Mouse (Mus musculus) liver, embryonic 14.5 days (tissue): ENCODE results near the gene Hist1h3b. TPM values are rescaled to one million over a fixed set of nuclear protein-coding genes. Genes with fewer than 3 reads are reported as not detected.

Experiments
- ATAC-seq: fragments of 200-750 bp; cut with Nextera tagmentation; 2 replicates; pipeline ENCODE4 v1.8.0; 2017; ENCODE audit warnings: moderate number of reproducible peaks, mild to moderate bottlenecking, moderate library complexity; ENCODE audit not compliant: insufficient read depth
- DNase-seq, 3 experiments: peaks; one replicate each; pipeline ENCODE4 v3.0.0-alpha.2; 2012 to 2013; ENCODE audit warnings: low read depth in 3 of 3, low spot score in 3 of 3
- H3K27ac ChIP-seq: fragments of 300-500 bp; sonication (generic); 2 replicates; pipeline ENCODE4 v1.5.1; 2014; ENCODE audit warnings: moderate library complexity, mild to moderate bottlenecking, control low read depth, inconsistent platforms
- H3K27me3 ChIP-seq: fragments of 300-500 bp; sonication (generic); 2 replicates; pipeline ENCODE4 v1.6.1; 2014; ENCODE audit warnings: mild to moderate bottlenecking, low read length, moderate library complexity; ENCODE audit not compliant: control insufficient read depth, insufficient read depth
- H3K36me3 ChIP-seq: fragments of 300-500 bp; sonication (generic); replicated peaks from 2 replicates; pipeline ENCODE4 v1.6.1; 2014; ENCODE audit warnings: low read depth; ENCODE audit not compliant: control insufficient read depth, insufficient read depth
- H3K4me1 ChIP-seq, 2 experiments: fragments of 200-500 bp in 1 of 2; fragments of 300-500 bp in 1 of 2; sonication (generic) in 1 of 2; replicated peaks; 2 replicates each; pipeline ENCODE4 v1.6.1; 2012 to 2014; ENCODE audit warnings: antibody characterized with exemption in 1 of 2, inconsistent platforms in 1 of 2, low read length in 1 of 2; ENCODE audit not compliant: control insufficient read depth in 2 of 2, insufficient read depth in 2 of 2
- H3K4me2 ChIP-seq: fragments of 300-500 bp; sonication (generic); 2 replicates; pipeline ENCODE4 v1.6.1; 2014; ENCODE audit warnings: low read depth, mild to moderate bottlenecking, control low read depth, moderate library complexity
- H3K4me3 ChIP-seq, 2 experiments: fragments of 200-500 bp in 1 of 2; fragments of 300-500 bp in 1 of 2; sonication (generic) in 1 of 2; 2 replicates each; pipeline ENCODE4 v1.5.1; 2012 to 2014; ENCODE audit warnings: low read depth in 2 of 2, low read length in 2 of 2, mild to moderate bottlenecking in 2 of 2, control low read depth in 1 of 2, inconsistent platforms in 1 of 2, moderate library complexity in 1 of 2; ENCODE audit not compliant: insufficient read depth in 1 of 2
- H3K9ac ChIP-seq: fragments of 300-500 bp; sonication (generic); replicated peaks from 2 replicates; pipeline ENCODE4 v1.6.1; 2014; ENCODE audit warnings: mild to moderate bottlenecking, control low read depth, moderate library complexity
- H3K9me3 ChIP-seq: fragments of 300-500 bp; sonication (generic); 2 replicates; pipeline ENCODE4 v1.6.1; 2016; ENCODE audit warnings: low read length, mixed read lengths; ENCODE audit not compliant: control insufficient read depth
- CTCF ChIP-seq: IDR thresholded peaks from 2 replicates; pipeline ENCODE4 v1.5.1; 2016; ENCODE audit warnings: antibody characterized with exemption, low read depth, control low read depth
- EP300 ChIP-seq: IDR thresholded peaks from 2 replicates; pipeline ENCODE4 v1.6.1; 2016; ENCODE audit warnings: antibody characterized with exemption, low read depth
- WGBS: fragments of 180-500 bp; shearing (Covaris S2); extraction: QIAGEN DNeasy Blood & Tissue Kit; methylation state at CpG from one replicate; pipeline ENCODE4 v1.1.7; 2014; ENCODE audit not compliant: insufficient replicate concordance; 5-methylcytosine and 5-hydroxymethylcytosine counted together
- polyA plus RNA-seq, 2 experiments: library from polyadenylated mRNA; depleted of rRNA in 1 of 2; stranded (reverse) in 1 of 2; unstranded in 1 of 2; fragments of >200 nt; fragmentation: Nextera tagmentation in 1 of 2; extraction: Ambion mirVana in 1 of 2; gene quantifications; 2 replicates each; pipeline versions ENCODE4 v1.2.1 to v1.2.3; 2012 to 2014

Hist1h3b gene
- polyA plus RNA-seq, 2 experiments, result 11.4 to 40.0 TPM

DNA sequence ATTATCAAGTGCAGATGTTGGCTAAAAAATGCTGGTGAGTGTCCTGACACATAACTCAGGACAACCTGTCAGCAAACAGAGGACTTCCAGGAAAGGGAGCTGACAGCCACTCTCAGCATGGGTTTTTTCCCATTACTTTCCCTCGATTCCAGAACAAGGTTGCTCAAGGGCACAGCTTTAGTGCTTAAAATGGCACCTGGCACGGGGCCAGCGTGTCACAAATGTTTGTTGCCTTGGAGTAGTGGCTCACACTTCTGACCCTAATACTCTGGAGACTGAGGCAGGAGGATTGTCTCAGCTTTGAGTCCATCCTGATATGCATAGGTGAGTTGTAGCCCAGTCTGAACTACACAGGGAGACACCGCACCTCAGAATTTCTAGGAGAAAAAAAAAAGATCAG lies 43.4 kb upstream of the Hist1h3b start:
- Histone ChIP-seq H3K36me3 (no peaks in the 10 kb centered on the region), H3K4me2 (no peak overlapping the region), H3K27me3 (peaks cover 6% of the 10 kb centered on the region), H3K9ac (no peak overlapping the region; the same call in 1 of the 2 replicates), H3K4me1 (peaks cover 2 to 9% of the 10 kb centered on the region in 2 experiments; a peak in 2 of 4 replicates), H3K9me3 (no peaks in the 10 kb centered on the region), H3K4me3 (no peak overlapping the region), H3K27ac (no peak overlapping the region)
- TF ChIP-seq EP300 (no peak), CTCF (no peak)
- ATAC-seq (no peak), DNase-seq (no peak)
- 74% methylated on average over 4 of the region's 4 CpGs for WGBS

DNA sequence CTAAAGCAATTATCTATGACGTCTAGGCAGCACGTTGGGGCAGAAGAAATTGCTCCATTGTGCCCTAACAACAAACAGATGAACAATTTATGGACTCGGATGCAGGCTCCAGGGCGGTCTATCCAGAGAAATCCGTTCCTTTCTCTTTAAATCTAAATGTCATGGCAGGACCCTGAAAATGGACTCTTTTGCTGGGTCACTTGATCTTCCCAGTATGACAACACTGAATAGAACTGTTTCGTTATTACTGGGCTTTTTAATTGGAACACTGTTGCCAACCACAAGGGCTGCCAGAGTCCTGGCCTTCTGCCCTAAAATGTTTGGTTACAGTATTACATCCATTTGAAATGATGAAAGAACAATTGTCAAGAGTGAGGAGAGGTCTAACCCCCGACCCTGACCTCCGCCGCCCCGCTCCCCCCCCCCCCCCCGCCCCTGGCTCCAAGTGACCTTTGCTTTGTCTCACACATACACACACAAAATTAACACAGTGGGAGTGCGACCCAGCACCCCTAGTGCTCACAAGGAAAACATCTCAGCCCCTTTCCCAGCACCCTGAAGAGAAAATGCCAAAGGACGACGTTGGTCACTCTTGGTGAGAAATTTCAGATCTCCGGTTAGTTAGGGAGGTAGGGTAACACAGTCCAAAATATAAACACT lies 42.2 kb upstream of the Hist1h3b start:
- Histone ChIP-seq H3K27me3 (peaks cover 6% of the 10 kb centered on the region), H3K4me2 (peak overlapping the region; percentile 57), H3K4me1 (peaks cover 2 to 9% of the 10 kb centered on the region in 2 experiments; a peak in 2 of 4 replicates), H3K9me3 (no peaks in the 10 kb centered on the region), H3K4me3 (peak overlapping the region; percentile 45 to 51), H3K9ac (peak overlapping the region; percentile 71), H3K36me3 (no peaks in the 10 kb centered on the region), H3K27ac (no peak overlapping the region)
- WGBS, result 37% methylated on average over 14 of the region's 15 CpGs
- DNase-seq (no peak), ATAC-seq (no peak)
- TF ChIP-seq CTCF, result no peak
- TF ChIP-seq EP300, result no peak

DNA sequence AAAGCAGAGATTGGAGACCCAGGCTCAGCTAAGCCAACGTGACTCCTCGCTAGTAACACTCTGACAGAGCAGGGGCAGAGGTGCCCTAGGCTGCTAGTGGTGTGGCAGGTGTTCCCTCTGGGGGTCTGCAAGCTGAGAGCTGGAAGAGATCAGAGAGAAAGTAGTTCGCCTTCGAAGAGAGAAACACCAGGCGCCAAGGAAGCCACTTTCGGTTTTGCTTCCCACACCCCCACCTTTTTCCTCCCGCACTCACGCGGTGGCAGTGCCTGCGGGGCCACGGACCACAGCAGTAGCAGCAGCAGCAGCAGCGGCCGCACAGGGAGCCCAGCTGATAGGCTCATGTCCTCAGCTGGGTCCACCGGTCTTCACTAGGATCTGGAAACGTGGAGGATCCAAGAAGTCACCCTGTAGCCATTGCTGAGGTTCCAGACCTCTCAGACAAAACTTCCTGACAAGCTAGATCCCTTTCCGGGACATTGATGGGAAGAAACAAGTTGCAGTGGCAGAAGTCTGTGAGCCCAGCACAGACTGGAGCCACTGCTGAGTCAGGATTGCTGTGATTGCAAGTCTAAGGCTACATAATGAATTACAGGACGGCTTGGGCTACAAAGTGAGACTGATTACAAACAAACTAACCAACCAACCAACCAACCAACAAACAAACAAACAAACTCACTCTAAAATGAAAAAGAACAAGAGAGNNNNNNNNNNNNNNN lies 41.5 kb upstream of the Hist1h3b start, which contains the start of gene Hfe:
TSS of gene Hfe (minus strand) at position 481 of the 716 bp plus-strand sequence.
- peaks cover 6% of the 10 kb centered on the region for H3K27me3 ChIP-seq
- TF ChIP-seq CTCF, result no peak
- no peak for TF ChIP-seq EP300
- H3K36me3 ChIP-seq, result no peaks in the 10 kb centered on the region
- H3K9me3 ChIP-seq, result no peaks in the 10 kb centered on the region
- 1% methylated on average over 17 of the region's 17 CpGs for WGBS
- H3K4me2 ChIP-seq, result peak within 1 kb of the TSS; percentile 57
- DNase-seq, result no peak
- H3K4me3 ChIP-seq, result peak within 1 kb of the TSS; percentile 45 to 51
- peak; percentile 28; the same call in 1 of the 2 replicates for ATAC-seq
- peak within 1 kb of the TSS; percentile 71 for H3K9ac ChIP-seq
- H3K4me1 ChIP-seq, result peaks cover 2 to 9% of the 10 kb centered on the region in 2 experiments; a peak in 2 of 4 replicates
- no peak within 1 kb of the TSS for H3K27ac ChIP-seq

DNA sequence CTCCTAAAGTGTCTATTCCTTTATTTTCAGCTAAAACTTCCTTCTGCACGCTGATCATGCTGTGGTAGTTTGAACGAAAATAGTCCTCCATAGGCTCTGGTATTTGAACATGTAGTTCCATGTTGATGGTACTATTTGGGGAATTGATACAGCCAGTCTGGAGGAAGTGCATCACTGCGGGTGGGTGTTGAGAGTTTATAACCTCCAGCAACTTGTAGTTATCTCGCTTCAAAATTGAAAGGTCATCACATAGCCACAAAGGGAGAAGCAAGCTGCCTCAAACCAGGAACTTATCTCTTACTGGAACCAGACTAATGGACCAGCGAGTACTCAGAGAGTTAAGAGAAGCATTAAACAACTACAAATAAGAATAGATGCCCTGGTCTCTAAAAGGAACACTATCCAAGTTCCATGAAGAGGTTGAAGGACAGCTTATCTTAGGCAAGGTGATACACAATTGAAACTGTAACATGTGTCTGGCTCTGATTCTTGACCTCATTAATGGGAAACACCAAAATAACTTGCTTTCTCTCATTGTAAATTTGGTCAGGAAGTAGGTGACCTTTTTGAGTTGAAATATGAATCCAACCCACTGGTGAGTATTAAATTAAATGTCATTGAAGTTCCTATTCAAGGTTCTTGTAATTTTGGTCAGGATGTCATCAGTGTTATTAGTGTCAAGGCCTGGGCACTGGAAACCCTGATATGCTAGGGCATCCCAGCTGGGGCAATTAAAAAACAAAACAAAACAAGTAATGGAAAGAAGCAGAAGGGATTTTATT lies 35.6 kb upstream of the Hist1h3b start:
- no peak for ATAC-seq
- Histone ChIP-seq H3K9ac (no peak overlapping the region), H3K4me3 (no peak overlapping the region), H3K4me2 (no peak overlapping the region), H3K9me3 (no peaks in the 10 kb centered on the region), H3K4me1 (peaks cover 0 to 2% of the 10 kb centered on the region in 2 experiments; a peak in 2 of 4 replicates), H3K36me3 (no peaks in the 10 kb centered on the region), H3K27ac (no peak overlapping the region), H3K27me3 (no peaks in the 10 kb centered on the region; the same call in 1 of the 2 replicates)
- WGBS, result 26% methylated on average over 5 of the region's 5 CpGs
- TF ChIP-seq EP300 (no peak), CTCF (no peak)
- no peak for DNase-seq
